15 mouse cellular contexts compared by ENCODE assay signal in the genomic region with DNA sequence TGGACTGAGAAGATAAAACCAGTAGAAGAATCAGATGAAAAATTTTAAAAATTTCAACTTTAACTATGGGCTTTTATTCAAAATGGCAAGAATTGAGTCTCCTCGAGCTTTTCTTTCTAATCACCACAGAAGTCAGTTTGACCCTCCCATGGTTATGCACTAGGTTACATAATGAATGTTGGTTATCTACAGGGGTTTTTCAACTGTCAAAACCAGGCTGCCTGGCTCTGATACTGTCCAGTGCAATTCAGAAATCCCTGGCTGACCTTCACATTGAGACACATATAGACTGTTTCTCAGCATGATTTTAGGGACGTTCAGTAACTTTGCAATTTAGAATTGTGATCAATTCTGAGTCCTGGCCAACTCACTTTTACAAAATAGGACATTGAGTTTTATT.
"Had no signal": no experiment of that assay in that cellular context is flagged by ENCODE, and none has a peak within 500 bp of the region (broad histone marks: within the 10 kb centered on the region; RNA-seq: fewer than 3 reads in every experiment).

No protein-coding gene starts in this region.

- H3K27ac ChIP-seq: lung, embryonic 15.5 days; macrophage; midbrain, embryonic 13.5 days; midbrain, embryonic 15.5 days; neural tube, embryonic 12.5 days; stomach, embryonic 15.5 days; stomach, postnatal 0 days had no signal

- H3K9ac ChIP-seq: lung, embryonic 15.5 days; midbrain, embryonic 13.5 days; midbrain, embryonic 15.5 days; neural tube, embryonic 12.5 days; stomach, embryonic 15.5 days had no signal

- DNase-seq: lung, adult 2 months; lung, postnatal 14 days; lung, postnatal 36 days; right cerebral cortex, postnatal 14 days; thymus, adult 2 months; thymus, postnatal 25 days; thymus, postnatal 4 days had no signal

- H3K36me3 ChIP-seq: lung, embryonic 15.5 days; midbrain, embryonic 13.5 days; midbrain, embryonic 15.5 days; neural tube, embryonic 12.5 days; stomach, embryonic 15.5 days had no signal

- H3K4me1 ChIP-seq: lung, embryonic 15.5 days; megakaryocyte, embryonic 14.5 days; midbrain, embryonic 13.5 days; midbrain, embryonic 15.5 days; neural tube, embryonic 12.5 days; stomach, embryonic 15.5 days had no signal

- H3K27me3 ChIP-seq: lung, embryonic 15.5 days; megakaryocyte, embryonic 14.5 days; midbrain, embryonic 13.5 days; midbrain, embryonic 15.5 days; neural tube, embryonic 12.5 days; stomach, embryonic 15.5 days had no signal

- H3K4me3 ChIP-seq: lung, embryonic 15.5 days; megakaryocyte, embryonic 14.5 days; midbrain, embryonic 13.5 days; midbrain, embryonic 15.5 days; neural tube, embryonic 12.5 days; stomach, embryonic 15.5 days had no signal

- H3K9me3 ChIP-seq: lung, embryonic 15.5 days; midbrain, embryonic 13.5 days; midbrain, embryonic 15.5 days; neural tube, embryonic 12.5 days; stomach, embryonic 15.5 days had no signal
